Mouse (Mus musculus): ENCODE data around the gene Pzp.

GRCm38 (mm10) chr6:128566589-128566988, 40.1 kb upstream of the Pzp start:
- TF ChIP-seq CTCF (IDR thresholded peaks at IDR 0.05; ENCODE audit: low read depth, low read length) = no peak
- no peak for TF ChIP-seq POLR2A (IDR thresholded peaks at IDR 0.05; ENCODE audit: extremely low read depth, insufficient read depth, low read length)

All from liver, adult 2 months (tissue).